Mouse (Mus musculus) kidney, embryonic 15.5 days (tissue): ENCODE measurements around the gene Tmem120b. TPM values are rescaled to one million over a fixed set of nuclear protein-coding genes. Genes with fewer than 3 reads are reported as not detected.

Experiments
- ATAC-seq: fragments of 200-750 bp; cut with Nextera tagmentation; replicated peaks from 2 replicates; pipeline ENCODE4 v1.8.0; 2017; ENCODE audit warnings: moderate TSS enrichment; ENCODE audit not compliant: low FRiP score
- H3K27ac ChIP-seq: fragments of 300-500 bp; sonication (generic); 2 replicates; pipeline ENCODE4 v1.5.1; 2015; ENCODE audit warnings: mild to moderate bottlenecking, inconsistent platforms
- H3K27me3 ChIP-seq: fragments of 300-500 bp; sonication (generic); 2 replicates; pipeline ENCODE4 v1.6.1; 2015; ENCODE audit warnings: inconsistent platforms
- H3K36me3 ChIP-seq: fragments of 300-500 bp; sonication (generic); 2 replicates; pipeline ENCODE4 v1.6.1; 2015; ENCODE audit warnings: inconsistent platforms
- H3K4me1 ChIP-seq: fragments of 300-500 bp; sonication (generic); 2 replicates; pipeline ENCODE4 v1.6.1; 2015; ENCODE audit warnings: inconsistent platforms
- H3K4me2 ChIP-seq: fragments of 300-500 bp; sonication (generic); 2 replicates; pipeline ENCODE4 v1.6.1; 2015; ENCODE audit warnings: moderate library complexity, mild to moderate bottlenecking, inconsistent platforms
- H3K4me3 ChIP-seq: fragments of 300-500 bp; sonication (generic); replicated peaks from 2 replicates; pipeline ENCODE4 v1.5.1; 2015; ENCODE audit warnings: mild to moderate bottlenecking, inconsistent platforms
- H3K9ac ChIP-seq: fragments of 300-500 bp; sonication (generic); 2 replicates; pipeline ENCODE4 v1.6.1; 2015; ENCODE audit warnings: mild to moderate bottlenecking, inconsistent platforms
- H3K9me3 ChIP-seq: fragments of 300-500 bp; sonication (generic); replicated peaks from 2 replicates; pipeline ENCODE4 v1.6.1; 2016; ENCODE audit warnings: inconsistent platforms
- WGBS: fragments of 180-500 bp; shearing (Covaris S2); methylation state at CpG from one replicate; pipeline ENCODE4 v1.1.7; 2015; ENCODE audit warnings: mixed read lengths; 5-methylcytosine and 5-hydroxymethylcytosine counted together
- polyA plus RNA-seq: library from polyadenylated mRNA; unstranded; fragments of >200 nt; fragmentation: Nextera tagmentation; extraction: Ambion mirVana; gene quantifications from 2 replicates; pipeline ENCODE4 v1.2.1, GENCODE M21; 2015

The Tmem120b gene
- polyA plus RNA-seq, 1 experiment from 2014 or later = 19.2 TPM

DNA sequence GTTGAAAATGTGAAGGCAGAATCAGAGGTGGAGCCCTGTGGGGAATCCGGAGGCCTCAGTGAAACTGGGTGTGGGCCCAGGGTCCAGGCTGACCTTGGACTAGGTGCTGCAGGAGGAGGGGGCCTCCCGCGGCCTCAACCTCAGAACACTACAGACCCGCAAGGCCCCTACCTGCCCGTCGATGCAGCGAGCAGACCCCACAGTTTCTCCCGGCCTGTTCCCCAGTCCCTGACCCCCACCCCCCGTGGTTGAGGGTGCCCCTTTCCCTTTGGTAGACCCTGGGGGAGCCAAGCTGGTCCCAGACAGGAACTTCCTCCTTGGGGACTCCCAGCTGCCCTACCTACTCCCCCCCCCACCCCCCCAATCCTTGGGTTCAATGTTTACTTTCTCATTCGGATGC, 98.2 kb downstream of the Tmem120b start:
- Histone ChIP-seq H3K27me3 (no peaks in the 10 kb centered on the region), H3K4me1 (peaks cover 30% of the 10 kb centered on the region), H3K9me3 (no peaks in the 10 kb centered on the region), H3K4me3 (no peak overlapping the region), H3K4me2 (no peak overlapping the region), H3K27ac (no peak overlapping the region), H3K36me3 (peaks cover 53% of the 10 kb centered on the region), H3K9ac (no peak overlapping the region)
- WGBS = 86% methylated on average over 10 of the region's 10 CpGs
- no peak for ATAC-seq

Other genes starting within 250 kb of the Tmem120b start
- gene Anapc5, start 247.1 kb upstream of the Tmem120b start, polyA plus RNA-seq = 420 and 439 TPM in 2 replicates
- 32.3 and 34.2 TPM in 2 replicates for gene Rnf34, start 218.4 kb upstream of the Tmem120b start, polyA plus RNA-seq
- 92.2 and 96.8 TPM in 2 replicates for gene Kdm2b, start 78.6 kb upstream of the Tmem120b start, polyA plus RNA-seq
- 17.5 and 18.5 TPM in 2 replicates for gene Orai1, start 53.3 kb upstream of the Tmem120b start, polyA plus RNA-seq
- gene Morn3, start 21.4 kb upstream of the Tmem120b start, polyA plus RNA-seq = 0.26 TPM in 1 of 2 replicates, not detected in the other
- gene Rhof, start 64.3 kb downstream of the Tmem120b start, polyA plus RNA-seq = 3.0 and 3.6 TPM in 2 replicates
- gene Setd1b, start 73.8 kb downstream of the Tmem120b start, polyA plus RNA-seq = 11.0 and 11.1 TPM in 2 replicates
- gene Psmd9, start 101.0 kb downstream of the Tmem120b start, polyA plus RNA-seq = 82.5 and 90.5 TPM in 2 replicates
- gene Hpd, start 114.3 kb downstream of the Tmem120b start, polyA plus RNA-seq = 0.99 and 1.5 TPM in 2 replicates
- 1.5 and 1.7 TPM in 2 replicates for gene Wdr66, start 183.7 kb downstream of the Tmem120b start, polyA plus RNA-seq